Mouse (Mus musculus): ENCODE measurements around the gene Vps13d. TPM values are rescaled to one million over a fixed set of nuclear protein-coding genes. Genes with fewer than 3 reads are reported as not detected.
A peak's percentile ranks its signal among the peaks of the same experiment; 100 is the strongest.

Gene Vps13d
- polyA plus RNA-seq, 1 experiment from 2014 or later: 76.6 TPM

- WGBS (ENCODE audit: missing documents): 98% methylated on average over 3 of the region's 3 CpGs
- H3K79me2 ChIP-seq (ENCODE audit: inconsistent target): no peaks in the 10 kb centered on the region; the same call in 1 of the 2 replicates
- H3K36me3 ChIP-seq (ENCODE audit: inconsistent target): no peaks in the 10 kb centered on the region; the same call in 1 of the 2 replicates
- no peak overlapping the region for H3K4me3 ChIP-seq (ENCODE audit: inconsistent target)
- H3K27ac ChIP-seq: no peak overlapping the region
Observed at GRCm38 (mm10) chr4:145035450-145035849, 159.4 kb downstream of the Vps13d start.

- no peak overlapping the region for H3K4me3 ChIP-seq (ENCODE audit: inconsistent target)
- H3K36me3 ChIP-seq (ENCODE audit: inconsistent target): no peaks in the 10 kb centered on the region; the same call in 1 of the 2 replicates
- WGBS (ENCODE audit: missing documents): 76% methylated on average over 11 of the region's 11 CpGs
- H3K27ac ChIP-seq: no peak overlapping the region
- H3K79me2 ChIP-seq (ENCODE audit: inconsistent target): no peaks in the 10 kb centered on the region; the same call in 1 of the 2 replicates
Observed at GRCm38 (mm10) chr4:145034506-145035243, 160.1 kb downstream of the Vps13d start.

GRCm38 (mm10) chr4:145033392-145033791, 161.4 kb downstream of the Vps13d start:
- peaks cover 3% of the 10 kb centered on the region; the same call in 1 of the 2 replicates for H3K79me2 ChIP-seq (ENCODE audit: inconsistent target)
- H3K27ac ChIP-seq: no peak overlapping the region
- WGBS (ENCODE audit: missing documents): 49% methylated on average over 2 of the region's 2 CpGs
- no peaks in the 10 kb centered on the region; the same call in 1 of the 2 replicates for H3K36me3 ChIP-seq (ENCODE audit: inconsistent target)
- no peak overlapping the region for H3K4me3 ChIP-seq (ENCODE audit: inconsistent target)

GRCm38 (mm10) chr4:145032637-145033036, 162.2 kb downstream of the Vps13d start:
- Histone ChIP-seq H3K36me3 (ENCODE audit: inconsistent target) (no peaks in the 10 kb centered on the region; the same call in 1 of the 2 replicates), H3K27ac (no peak overlapping the region)
- 70% methylated on average over 2 of the region's 2 CpGs for WGBS (ENCODE audit: missing documents)

GRCm38 (mm10) chr4:145031510-145031909, 163.3 kb downstream of the Vps13d start:
- no peak overlapping the region for H3K27ac ChIP-seq
- peaks cover 4% of the 10 kb centered on the region; the same call in 1 of the 2 replicates for H3K79me2 ChIP-seq (ENCODE audit: inconsistent target)
- H3K4me3 ChIP-seq (ENCODE audit: inconsistent target): no peak overlapping the region
- 63% methylated on average over 4 of the region's 4 CpGs for WGBS (ENCODE audit: missing documents)
- no peaks in the 10 kb centered on the region; the same call in 1 of the 2 replicates for H3K36me3 ChIP-seq (ENCODE audit: inconsistent target)

More at GRCm38 (mm10) chr4:145032637-145033036, 162.2 kb downstream of the Vps13d start:
- Histone ChIP-seq H3K79me2 (ENCODE audit: inconsistent target) (peaks cover 4% of the 10 kb centered on the region; the same call in 1 of the 2 replicates), H3K4me3 (ENCODE audit: inconsistent target) (no peak overlapping the region)

GRCm38 (mm10) chr4:145026449-145026851, 168.4 kb downstream of the Vps13d start:
- peaks cover 23% of the 10 kb centered on the region; the same call in 1 of the 2 replicates for H3K79me2 ChIP-seq (ENCODE audit: inconsistent target)
- H3K36me3 ChIP-seq (ENCODE audit: inconsistent target): no peaks in the 10 kb centered on the region; the same call in 1 of the 2 replicates
- peak overlapping the region; percentile 67 for H3K27ac ChIP-seq
- 73% methylated on average over 7 of the region's 7 CpGs for WGBS (ENCODE audit: missing documents)
- no peak overlapping the region for H3K4me3 ChIP-seq (ENCODE audit: inconsistent target)

GRCm38 (mm10) chr4:145025409-145025762, 169.4 kb downstream of the Vps13d start:
- peak overlapping the region; percentile 67 for H3K27ac ChIP-seq
- H3K79me2 ChIP-seq (ENCODE audit: inconsistent target): peaks cover 26% of the 10 kb centered on the region; the same call in 1 of the 2 replicates
- no peak overlapping the region for H3K4me3 ChIP-seq (ENCODE audit: inconsistent target)
- H3K36me3 ChIP-seq (ENCODE audit: inconsistent target): no peaks in the 10 kb centered on the region; the same call in 1 of the 2 replicates
- 62% methylated on average over 7 of the region's 7 CpGs for WGBS (ENCODE audit: missing documents)

DNA sequence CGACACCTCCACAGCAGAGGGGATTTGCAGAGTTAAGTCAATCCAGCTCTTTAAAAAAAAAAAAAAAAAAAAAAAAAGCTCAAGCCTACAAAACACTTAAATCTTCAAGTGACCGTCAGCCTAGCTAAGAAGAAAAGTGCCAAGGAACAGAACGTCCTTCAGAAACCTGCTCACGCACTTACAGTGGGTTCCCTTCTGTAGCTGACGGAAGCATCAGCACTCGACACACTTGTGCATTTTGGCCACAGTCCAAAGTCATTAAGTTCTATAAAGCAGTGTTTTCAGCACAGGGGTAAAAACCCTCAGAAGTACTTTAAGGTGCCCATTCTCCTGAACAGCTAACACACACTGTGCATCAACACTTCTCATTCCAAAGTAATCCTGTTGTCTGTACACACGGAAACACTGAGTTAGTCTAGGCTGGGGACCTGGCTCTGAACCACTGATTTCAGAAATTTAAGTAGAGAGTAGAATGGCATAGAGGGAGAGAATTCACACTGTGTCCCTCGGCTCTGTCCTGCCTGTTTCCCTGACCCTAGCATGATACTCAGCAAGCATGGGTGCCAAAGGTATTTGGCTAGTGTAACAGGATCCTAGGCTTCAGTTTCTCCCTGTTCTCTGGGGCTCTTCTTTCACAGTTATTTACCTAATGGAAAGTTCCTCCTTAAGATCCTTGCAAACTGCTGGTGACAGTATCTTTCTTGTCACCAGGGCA, 170.0 kb downstream of the Vps13d start:
- Histone ChIP-seq H3K4me3 (ENCODE audit: inconsistent target) (no peak overlapping the region), H3K36me3 (ENCODE audit: inconsistent target) (no peaks in the 10 kb centered on the region; the same call in 1 of the 2 replicates), H3K79me2 (ENCODE audit: inconsistent target) (peaks cover 26% of the 10 kb centered on the region; the same call in 1 of the 2 replicates), H3K27ac (peak overlapping the region; percentile 67)
- 54% methylated on average over 8 of the region's 8 CpGs for WGBS (ENCODE audit: missing documents)

GRCm38 (mm10) chr4:145023911-145024310, 170.9 kb downstream of the Vps13d start:
- peaks cover 26% of the 10 kb centered on the region; the same call in 1 of the 2 replicates for H3K79me2 ChIP-seq (ENCODE audit: inconsistent target)
- H3K27ac ChIP-seq: peak overlapping the region; percentile 67; the same call in 1 of the 2 replicates
- no peak overlapping the region for H3K4me3 ChIP-seq (ENCODE audit: inconsistent target)
- H3K36me3 ChIP-seq (ENCODE audit: inconsistent target): no peaks in the 10 kb centered on the region; the same call in 1 of the 2 replicates
- WGBS (ENCODE audit: missing documents): 95% methylated on average over 5 of the region's 6 CpGs

GRCm38 (mm10) chr4:145022815-145023214, 172.0 kb downstream of the Vps13d start:
- 96% methylated on average over 5 of the region's 5 CpGs for WGBS (ENCODE audit: missing documents)
- H3K79me2 ChIP-seq (ENCODE audit: inconsistent target): peaks cover 22% of the 10 kb centered on the region; the same call in 1 of the 2 replicates
- H3K27ac ChIP-seq: no peak overlapping the region
- H3K36me3 ChIP-seq (ENCODE audit: inconsistent target): no peaks in the 10 kb centered on the region
- no peak overlapping the region for H3K4me3 ChIP-seq (ENCODE audit: inconsistent target)

DNA sequence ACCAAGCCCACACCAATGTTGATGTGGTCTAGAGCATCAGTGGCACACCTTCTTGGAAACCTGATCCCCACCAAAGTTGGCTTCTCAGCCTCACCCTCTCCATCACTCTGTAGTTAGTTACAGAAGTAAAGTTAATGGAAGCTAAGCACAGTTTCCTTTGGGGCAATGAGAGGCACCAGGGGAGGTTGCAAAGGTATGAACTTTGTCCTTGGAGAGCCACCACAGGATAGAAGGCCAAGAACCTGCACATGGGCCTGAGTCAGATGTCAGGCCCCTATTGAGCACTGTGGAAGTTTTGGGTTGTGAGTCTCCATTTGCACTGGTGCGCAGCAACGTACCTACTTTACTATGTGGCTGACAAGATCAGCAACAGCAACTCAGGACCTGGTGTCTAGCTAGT, 172.6 kb downstream of the Vps13d start:
- Histone ChIP-seq H3K79me2 (ENCODE audit: inconsistent target) (peaks cover 22% of the 10 kb centered on the region; the same call in 1 of the 2 replicates), H3K4me3 (ENCODE audit: inconsistent target) (no peak overlapping the region), H3K27ac (no peak overlapping the region), H3K36me3 (ENCODE audit: inconsistent target) (no peaks in the 10 kb centered on the region)
- 91% methylated on average over 2 of the region's 2 CpGs for WGBS (ENCODE audit: missing documents)

DNA sequence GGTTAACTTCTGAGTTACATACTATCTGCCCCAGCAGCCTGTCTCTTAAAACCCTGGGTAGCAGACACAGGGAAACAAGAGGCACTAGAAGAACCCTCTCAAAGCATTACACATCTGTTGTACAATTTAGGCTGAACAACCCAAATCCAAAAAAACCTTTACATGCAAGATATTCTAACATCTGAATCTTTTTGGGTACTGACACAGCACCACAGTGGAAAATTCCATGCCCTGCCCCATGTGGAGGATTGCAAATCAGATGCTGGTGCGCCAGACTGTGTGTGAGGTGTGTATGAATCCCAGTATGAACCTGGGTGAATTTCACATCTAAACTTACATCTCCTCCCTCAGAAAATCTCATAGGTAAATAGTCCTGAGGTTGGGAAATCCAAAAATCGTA, 174.4 kb downstream of the Vps13d start:
- no peak overlapping the region for H3K4me3 ChIP-seq (ENCODE audit: inconsistent target)
- H3K27ac ChIP-seq: peak overlapping the region; percentile 99
- 93% methylated on average over 2 of the region's 2 CpGs for WGBS (ENCODE audit: missing documents)
- H3K79me2 ChIP-seq (ENCODE audit: inconsistent target): peaks cover 22% of the 10 kb centered on the region; the same call in 1 of the 2 replicates
- H3K36me3 ChIP-seq (ENCODE audit: inconsistent target): no peaks in the 10 kb centered on the region

DNA sequence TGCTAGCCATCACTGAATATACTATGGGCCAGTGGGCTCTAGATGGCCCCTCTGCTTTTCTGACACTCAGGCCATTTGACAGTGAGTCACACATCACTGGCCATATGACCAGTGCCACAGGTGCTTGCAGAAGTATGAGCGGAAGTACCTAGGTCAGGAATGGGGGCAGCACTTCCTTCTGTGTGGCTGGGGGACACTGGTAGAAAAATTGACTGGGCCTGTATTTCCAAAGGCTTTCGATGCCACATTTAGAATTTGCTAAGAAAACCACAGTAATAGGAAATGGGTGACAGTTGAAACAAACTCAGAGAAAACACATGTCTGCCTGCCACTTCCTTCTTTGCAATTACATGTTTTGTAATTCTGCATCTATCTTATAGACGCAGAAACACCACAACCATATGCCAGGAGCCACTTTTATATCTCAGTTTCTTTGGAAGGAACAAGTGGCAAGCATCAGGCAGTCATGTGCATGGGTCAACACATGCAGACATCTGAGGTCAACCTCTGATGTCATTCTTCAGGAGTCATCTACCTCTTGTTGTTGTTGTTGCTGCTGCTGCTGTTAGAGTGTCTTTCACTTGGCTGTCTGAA, 175.6 kb downstream of the Vps13d start:
- 2% methylated on average over 3 of the region's 3 CpGs for WGBS (ENCODE audit: missing documents)

GRCm38 (mm10) chr4:145017745-145018144, 177.1 kb downstream of the Vps13d start:
- H3K79me2 ChIP-seq (ENCODE audit: inconsistent target): peaks cover 16% of the 10 kb centered on the region; the same call in 1 of the 2 replicates
- no peak overlapping the region for H3K4me3 ChIP-seq (ENCODE audit: inconsistent target)
- H3K36me3 ChIP-seq (ENCODE audit: inconsistent target): 0 out of 2 replicates have a peak, but pooled peaks cover 8% of the 10 kb centered on the region
- 24% methylated on average over 2 of the region's 2 CpGs for WGBS (ENCODE audit: missing documents)
- peak overlapping the region; percentile 99 for H3K27ac ChIP-seq

More for the DNA sequence above, 175.6 kb downstream of the Vps13d start:
- 0 out of 2 replicates have a peak, but pooled peaks cover 8% of the 10 kb centered on the region for H3K36me3 ChIP-seq (ENCODE audit: inconsistent target)
- peaks cover 22% of the 10 kb centered on the region; the same call in 1 of the 2 replicates for H3K79me2 ChIP-seq (ENCODE audit: inconsistent target)
- no peak overlapping the region for H3K4me3 ChIP-seq (ENCODE audit: inconsistent target)
- peak overlapping the region; percentile 99 for H3K27ac ChIP-seq
